ENCODE assay signal across 9 mouse cellular contexts in the genomic region with DNA sequence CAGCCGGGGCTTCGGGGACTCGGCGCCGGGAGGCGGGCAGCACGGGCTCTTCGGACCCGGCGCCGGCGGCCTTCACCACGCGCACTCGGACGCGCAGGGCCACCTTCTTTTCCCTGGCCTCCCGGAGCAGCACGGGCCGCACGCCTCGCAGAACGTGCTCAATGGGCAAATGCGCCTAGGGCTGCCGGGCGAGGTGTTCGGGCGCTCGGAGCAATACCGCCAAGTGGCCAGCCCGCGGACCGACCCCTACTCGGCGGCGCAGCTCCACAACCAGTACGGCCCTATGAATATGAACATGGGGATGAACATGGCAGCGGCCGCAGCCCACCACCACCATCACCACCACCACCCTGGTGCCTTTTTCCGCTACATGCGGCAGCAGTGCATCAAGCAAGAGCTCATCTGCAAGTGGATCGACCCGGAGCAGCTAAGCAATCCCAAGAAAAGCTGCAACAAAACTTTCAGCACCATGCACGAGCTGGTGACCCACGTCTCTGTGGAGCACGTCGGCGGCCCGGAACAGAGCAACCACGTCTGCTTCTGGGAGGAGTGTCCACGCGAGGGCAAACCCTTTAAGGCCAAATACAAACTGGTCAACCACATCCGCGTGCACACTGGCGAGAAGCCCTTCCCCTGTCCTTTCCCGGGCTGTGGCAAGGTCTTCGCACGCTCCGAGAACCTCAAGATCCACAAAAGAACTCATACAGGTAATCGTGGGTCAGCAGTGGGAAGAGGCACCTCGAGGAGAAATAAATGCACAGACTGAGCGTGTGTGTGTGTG. TPM values are rescaled to one million over a fixed set of nuclear protein-coding genes. Genes with fewer than 3 reads are reported as not detected.
A peak's percentile ranks its signal among the peaks of the same experiment; 100 is the strongest.
DNase-seq lines count a peak whose midpoint lies in the region; ATAC-seq and TF ChIP-seq lines count a peak whose summit lies in the region.
"Had no signal": no experiment of that assay in that cellular context is flagged by ENCODE, and none has a peak within 500 bp of the region (broad histone marks: within the 10 kb centered on the region; RNA-seq: fewer than 3 reads in every experiment).

No protein-coding gene starts in this region.

- H3K4me1 ChIP-seq in kidney, adult 2 months (ENCODE audit: control insufficient read depth, insufficient read depth, low read length): no peaks in the 10 kb centered on the region
- H3K4me1 ChIP-seq in forebrain, embryonic 13.5 days: peaks cover 50% of the 10 kb centered on the region
- peaks cover 43% of the 10 kb centered on the region for H3K4me1 ChIP-seq in limb, embryonic 12.5 days (replicated peaks)

- no peak overlapping the region for H3K4me3 ChIP-seq in kidney, adult 2 months (ENCODE audit: insufficient read depth, low read depth, low read length)
- H3K4me3 ChIP-seq in forebrain, embryonic 13.5 days: peak overlapping the region; percentile 79
- H3K4me3 ChIP-seq in limb, embryonic 12.5 days (replicated peaks): peak overlapping the region; percentile 78

- no peaks in the 10 kb centered on the region for H3K9me3 ChIP-seq in forebrain, embryonic 13.5 days (replicated peaks)
- no peaks in the 10 kb centered on the region for H3K9me3 ChIP-seq in limb, embryonic 12.5 days

- 3% methylated on average over 62 of the region's 62 CpGs for WGBS in kidney, adult 2 months
- under 1% methylated on average over 62 of the region's 62 CpGs for WGBS in forebrain, embryonic 13.5 days
- WGBS in limb, embryonic 12.5 days: under 1% methylated on average over 62 of the region's 62 CpGs

- peaks cover 24% of the 10 kb centered on the region for H3K27me3 ChIP-seq in kidney, adult 2 months (replicated peaks; ENCODE audit: control insufficient read depth, insufficient read depth, low read length)
- H3K27me3 ChIP-seq in forebrain, embryonic 13.5 days: peaks cover 49% of the 10 kb centered on the region
- peaks cover 68% of the 10 kb centered on the region for H3K27me3 ChIP-seq in limb, embryonic 12.5 days

- no peak for ATAC-seq in forebrain, embryonic 13.5 days
- ATAC-seq in limb, embryonic 12.5 days (ENCODE audit: insufficient number of reproducible peaks, insufficient read depth, low FRiP score, low TSS enrichment, low read depth): no peak

- peak overlapping the region; percentile 71 for H3K4me2 ChIP-seq in forebrain, embryonic 13.5 days
- H3K4me2 ChIP-seq in limb, embryonic 12.5 days: peak overlapping the region; percentile 81

- DNase-seq in kidney, adult 2 months: peak; percentile 26
- DNase-seq in kidney, adult 8-10 months: no peak
- DNase-seq in ZHBTc4 (ENCODE audit: low read depth, low spot score): peak; percentile 71
- peak; percentile 46 for DNase-seq in retina, embryonic 14.5 days (ENCODE audit: low spot score)
- DNase-seq in layer of hippocampus, postnatal 36 days: no peak
- no peak for DNase-seq in frontal cortex, postnatal 10 days (ENCODE audit: low spot score in 2 of 2)

- TF ChIP-seq CTCF in kidney, adult 2 months (conservative IDR thresholded peaks at IDR 0.05; ENCODE audit: insufficient read depth, insufficient read length, low read depth, low read length): no peak

- no peak overlapping the region for H3K27ac ChIP-seq in kidney, adult 2 months (ENCODE audit: insufficient read depth, low read depth, low read length)
- peak overlapping the region; percentile 99 for H3K27ac ChIP-seq in forebrain, embryonic 13.5 days
- H3K27ac ChIP-seq in limb, embryonic 12.5 days: peak overlapping the region; percentile 99

- H3K9ac ChIP-seq in forebrain, embryonic 13.5 days: peak overlapping the region; percentile 98
- peak overlapping the region; percentile 96 for H3K9ac ChIP-seq in limb, embryonic 12.5 days (replicated peaks)

- TF ChIP-seq POLR2A in kidney, adult 2 months (IDR thresholded peaks at IDR 0.05; ENCODE audit: low read depth, low read length): no peak

- H3K36me3 ChIP-seq in kidney, adult 2 months (ENCODE audit: control insufficient read depth, insufficient read depth, low read length): no peaks in the 10 kb centered on the region
- peaks cover 9% of the 10 kb centered on the region; the same call in 1 of the 2 replicates for H3K36me3 ChIP-seq in forebrain, embryonic 13.5 days (ENCODE audit: poor library complexity, severe bottlenecking)
- H3K36me3 ChIP-seq in limb, embryonic 12.5 days: no peaks in the 10 kb centered on the region; the same call in 1 of the 2 replicates

RNA-seq across cellular contexts. Expression of a gene that starts 1.0 kb away (rescaled TPM):
- not detected in 2 replicates for polyA plus RNA-seq in kidney, adult 2 months (2012; rRNA removed)
- polyA plus RNA-seq in forebrain, embryonic 13.5 days (2015; fragmentation: Nextera tagmentation; extraction: Ambion mirVana): 10.1 and 12.0 TPM in 2 replicates
- polyA plus RNA-seq in limb, embryonic 12.5 days (2016; fragmentation: Nextera tagmentation; extraction: Ambion mirVana): 6.2 and 8.0 TPM in 2 replicates
- total RNA-seq in layer of hippocampus, postnatal 36 days (2021): 10 to 100 TPM; 17.3 to 19.5 TPM
- total RNA-seq: liver, adult 2 months had no signal
- polyA plus RNA-seq: liver, adult 2 months had no signal

RNA-seq across cellular contexts. Expression of a gene that starts 10.8 kb away (rescaled TPM):
- polyA plus RNA-seq in kidney, adult 2 months (2012; rRNA removed): not detected in 2 replicates
- 17.3 and 19.5 TPM in 2 replicates for polyA plus RNA-seq in forebrain, embryonic 13.5 days (2015; fragmentation: Nextera tagmentation; extraction: Ambion mirVana)
- polyA plus RNA-seq in limb, embryonic 12.5 days (2016; fragmentation: Nextera tagmentation; extraction: Ambion mirVana): 8.0 TPM in 2 replicates
- total RNA-seq in layer of hippocampus, postnatal 36 days (2021): 1 to 10 TPM; 2.3 to 4.6 TPM
- total RNA-seq: liver, adult 2 months had no signal
- polyA plus RNA-seq: liver, adult 2 months had no signal

RNA-seq across cellular contexts. Expression of a gene that starts 14.2 kb away (rescaled TPM):
- not detected in 2 replicates for polyA plus RNA-seq in kidney, adult 2 months (2012; rRNA removed)
- polyA plus RNA-seq in forebrain, embryonic 13.5 days (2015; fragmentation: Nextera tagmentation; extraction: Ambion mirVana): 0.48 and 0.56 TPM in 2 replicates
- polyA plus RNA-seq in limb, embryonic 12.5 days (2016; fragmentation: Nextera tagmentation; extraction: Ambion mirVana): 0.14 and 0.18 TPM in 2 replicates
- not detected for total RNA-seq in layer of hippocampus, postnatal 36 days (2021)
- total RNA-seq: liver, adult 2 months had no signal
- polyA plus RNA-seq: liver, adult 2 months had no signal

RNA-seq across cellular contexts. Expression of a gene that starts 25.3 kb away (rescaled TPM):
- polyA plus RNA-seq in kidney, adult 2 months (2012; rRNA removed): not detected in 2 replicates
- 1.6 and 2.1 TPM in 2 replicates for polyA plus RNA-seq in forebrain, embryonic 13.5 days (2015; fragmentation: Nextera tagmentation; extraction: Ambion mirVana)
- polyA plus RNA-seq in limb, embryonic 12.5 days (2016; fragmentation: Nextera tagmentation; extraction: Ambion mirVana): 0.14 and 0.23 TPM in 2 replicates
- total RNA-seq in layer of hippocampus, postnatal 36 days (2021): under 1 TPM; 0.27 to 0.68 TPM
- total RNA-seq: liver, adult 2 months had no signal
- polyA plus RNA-seq: liver, adult 2 months had no signal

RNA-seq across cellular contexts. Expression of a gene that starts 57.9 kb away (rescaled TPM):
- 67.4 and 77.1 TPM in 2 replicates for polyA plus RNA-seq in kidney, adult 2 months (2012; rRNA removed)
- 25.2 and 27.1 TPM in 2 replicates for polyA plus RNA-seq in forebrain, embryonic 13.5 days (2015; fragmentation: Nextera tagmentation; extraction: Ambion mirVana)
- 34.5 and 37.7 TPM in 2 replicates for polyA plus RNA-seq in limb, embryonic 12.5 days (2016; fragmentation: Nextera tagmentation; extraction: Ambion mirVana)
- total RNA-seq in layer of hippocampus, postnatal 36 days (2021): 10 to 100 TPM; 36.1 to 52.2 TPM

Comparison
In these comparisons a context has a peak if more than half of its experiments do, and no peak if none do; other contexts are left out.
1. DNase-seq: peak in kidney, adult 2 months (single experiment), ZHBTc4 (single experiment) and retina, embryonic 14.5 days (single experiment); none in kidney, adult 8-10 months (0 of 2), layer of hippocampus, postnatal 36 days (0 of 2) and frontal cortex, postnatal 10 days (0 of 2).